Mouse (Mus musculus) cerebellum, adult (tissue): Measurements from ENCODE around the gene Olfr1265.

ENCODE experiments used
- ATAC-seq: cut with Nextera tagmentation; 2 replicates; pipeline ENCODE4 v1.9.2; 2017; ENCODE audit warnings: mild to moderate bottlenecking, moderate library complexity, mixed read lengths; ENCODE audit not compliant: insufficient number of reproducible peaks, low FRiP score, low TSS enrichment

Gene Olfr1265

DNA sequence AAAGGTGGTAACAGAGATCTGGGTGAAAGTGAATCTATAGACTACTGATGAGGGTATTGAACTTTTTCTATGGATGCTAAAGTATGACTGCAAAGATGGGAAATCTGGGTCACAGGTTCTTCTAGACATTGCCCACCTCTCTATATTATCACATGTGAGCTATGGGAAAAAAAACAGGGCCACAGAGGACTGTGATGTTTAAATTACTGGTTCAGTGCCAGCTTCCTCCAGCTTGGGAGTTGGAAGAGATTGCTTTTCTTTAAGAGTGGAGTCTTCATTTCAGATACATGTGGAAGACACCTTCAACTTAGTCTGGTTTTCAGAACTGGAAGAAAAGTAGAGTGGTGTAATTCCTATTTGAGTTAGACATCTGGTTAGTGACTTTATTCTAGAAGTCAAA, at the start of gene Olfr1265:
TSS of gene Olfr1265 (plus strand) at position 301 of the 400 bp plus-strand sequence.
- no peak for ATAC-seq

DNA sequence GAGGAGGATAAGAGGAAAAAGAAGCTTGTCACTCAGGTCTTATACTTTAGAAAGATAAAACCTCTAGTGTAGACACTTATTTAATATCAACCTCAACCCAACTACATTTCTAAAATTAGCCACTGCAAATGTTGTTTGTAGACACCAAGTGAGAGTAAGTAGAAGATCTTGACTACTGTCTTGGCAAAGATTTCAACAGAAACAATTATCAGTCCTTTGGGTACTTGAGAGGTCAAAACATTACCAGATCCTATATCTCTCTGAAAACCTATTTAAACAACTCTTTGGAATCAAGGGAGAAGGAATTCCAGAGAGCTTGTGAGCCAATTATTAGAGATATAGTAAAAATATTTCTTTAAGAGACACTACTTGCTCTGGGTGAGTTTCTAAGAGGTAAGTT, 44.2 kb upstream of the Olfr1265 start, which contains the start of gene Olfr1261:
TSS of gene Olfr1261 (plus strand) at position 301 of the 400 bp plus-strand sequence.
- ATAC-seq: no peak

DNA sequence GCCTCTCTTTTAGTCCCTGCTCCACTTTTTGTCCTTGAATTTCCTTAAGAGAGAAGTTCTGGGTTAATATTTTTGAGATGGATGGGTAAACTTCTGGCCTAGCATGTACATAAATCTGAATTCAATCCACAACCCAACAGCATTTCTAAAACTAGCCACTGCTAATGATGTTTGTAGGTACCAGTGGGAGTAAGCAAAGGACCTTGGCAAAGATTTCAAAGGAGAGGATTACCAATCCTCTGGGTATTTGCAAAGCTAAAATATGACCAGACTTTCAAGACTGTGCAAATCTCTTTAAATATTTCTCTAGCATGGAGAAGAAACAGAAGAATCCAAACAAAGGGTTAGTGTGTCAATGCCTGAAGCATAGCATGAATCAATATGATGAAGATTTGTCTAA, 35.3 kb upstream of the Olfr1265 start, which contains the start of gene Olfr1262:
TSS of gene Olfr1262 (plus strand) at position 301 of the 400 bp plus-strand sequence.
- no peak for ATAC-seq

DNA sequence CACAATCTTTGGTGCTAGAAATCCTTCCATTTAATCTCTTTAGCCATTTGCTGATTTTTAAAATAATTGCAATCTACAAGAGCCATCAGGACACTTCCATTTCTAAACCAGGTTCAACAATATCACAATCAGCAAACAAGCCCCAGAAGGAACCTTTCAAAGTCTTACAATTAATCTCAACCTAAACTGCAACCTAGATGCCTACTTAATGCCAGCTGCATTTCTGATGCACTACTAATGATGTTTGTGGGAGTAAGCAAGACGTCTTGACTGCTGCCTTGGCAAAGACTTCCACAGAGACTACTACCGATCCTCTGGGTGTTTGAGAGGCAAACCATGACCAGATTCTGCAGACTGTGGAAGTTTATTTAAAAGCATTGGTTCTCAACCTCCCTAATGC, 23.3 kb upstream of the Olfr1265 start, which contains the start of gene Olfr1263:
TSS of gene Olfr1263 (plus strand) at position 301 of the 400 bp plus-strand sequence.
- ATAC-seq: no peak

DNA sequence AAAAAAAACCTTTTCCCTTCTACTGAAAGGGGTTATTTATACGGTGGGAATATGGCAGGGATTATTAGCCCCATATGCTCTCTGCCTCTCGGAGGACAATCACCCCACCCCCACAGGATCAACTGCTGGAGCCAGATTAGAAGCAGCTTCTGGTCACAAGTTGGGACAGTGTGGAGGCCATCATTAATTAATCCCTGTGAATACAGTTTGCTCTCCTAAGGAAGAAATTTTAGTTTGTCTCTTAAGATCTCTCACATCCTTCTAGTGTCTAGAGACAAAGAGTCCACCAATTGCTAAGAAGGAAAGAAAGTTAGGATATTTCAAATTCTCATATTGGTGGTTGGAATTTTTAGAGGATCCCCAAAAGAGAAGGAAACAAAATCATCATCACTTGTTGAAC, 9.7 kb upstream of the Olfr1265 start, which contains the start of gene Olfr1264:
TSS of gene Olfr1264 (minus strand) at position 101 of the 400 bp plus-strand sequence.
- no peak for ATAC-seq

DNA sequence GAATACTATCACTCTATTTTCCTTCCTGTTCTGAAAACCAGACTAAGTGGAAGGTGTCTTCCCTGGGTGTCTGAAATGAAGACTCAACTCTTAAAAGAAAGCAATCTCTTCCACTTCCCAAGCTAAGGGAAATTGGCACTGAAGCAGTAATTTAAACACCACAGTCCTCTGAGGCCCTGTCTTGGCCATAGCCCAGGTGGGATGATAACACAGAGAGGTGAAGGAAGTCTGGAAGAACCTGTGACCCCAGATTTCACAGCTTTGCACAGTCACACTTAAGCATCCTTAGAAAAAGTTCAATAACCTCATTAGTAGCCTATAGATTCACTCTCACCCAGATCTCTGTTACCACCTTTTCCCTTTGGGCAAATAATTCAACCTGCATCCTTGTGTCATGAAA, 28.4 kb downstream of the Olfr1265 start, which contains the start of gene Olfr140:
TSS of gene Olfr140 (minus strand) at position 101 of the 400 bp plus-strand sequence.
- no peak for ATAC-seq

DNA sequence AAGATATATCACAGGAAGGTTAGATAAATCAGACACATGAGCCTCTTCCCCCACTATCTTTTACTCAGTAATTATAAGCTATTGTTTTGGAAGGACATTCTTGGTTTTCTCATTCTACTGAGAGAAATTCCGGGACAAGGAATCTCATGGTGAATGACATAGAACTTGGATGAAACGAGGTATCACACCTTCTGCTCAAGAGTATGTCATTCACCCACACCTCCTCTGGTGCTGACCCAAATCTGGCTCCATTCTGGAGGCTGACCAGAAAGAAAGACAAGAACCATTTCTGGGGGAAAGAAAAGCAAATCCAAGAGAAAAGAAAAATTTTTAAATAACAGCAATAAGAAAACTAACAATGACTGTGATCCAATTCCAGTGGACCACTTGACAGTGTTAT, 34.9 kb downstream of the Olfr1265 start:
- no peak for ATAC-seq
